Mouse (Mus musculus): Measurements from ENCODE around the gene 1810009A15Rik. TPM values are rescaled to one million over a fixed set of nuclear protein-coding genes. Genes with fewer than 3 reads are reported as not detected.

The 1810009A15Rik gene
- polyA plus RNA-seq, 1 experiment from 2014 or later = 53.9 TPM

- Histone ChIP-seq H3K27ac (replicated peaks) (no peak overlapping the region), H3K36me3 (peaks cover 96% of the 10 kb centered on the region), H3K27me3 (no peaks in the 10 kb centered on the region), H3K4me1 (no peaks in the 10 kb centered on the region), H3K4me2 (replicated peaks) (no peak overlapping the region), H3K9ac (replicated peaks) (no peak overlapping the region), H3K9me3 (no peaks in the 10 kb centered on the region), H3K4me3 (no peak overlapping the region)
- WGBS = 93% methylated on average over 6 of the region's 6 CpGs
- no peak for ATAC-seq (replicated peaks)
Measured at GRCm38 (mm10) chr19:8908531-8908930, 19.9 kb downstream of the 1810009A15Rik start.

GRCm38 (mm10) chr19:8911810-8912209, 23.2 kb downstream of the 1810009A15Rik start:
- Histone ChIP-seq H3K4me1 (no peaks in the 10 kb centered on the region), H3K9me3 (no peaks in the 10 kb centered on the region), H3K4me2 (replicated peaks) (no peak overlapping the region), H3K27me3 (no peaks in the 10 kb centered on the region), H3K4me3 (no peak overlapping the region), H3K36me3 (peaks cover 98% of the 10 kb centered on the region), H3K27ac (replicated peaks) (no peak overlapping the region), H3K9ac (replicated peaks) (no peak overlapping the region)
- no peak for ATAC-seq (replicated peaks)
- 87% methylated on average over 5 of the region's 5 CpGs for WGBS

- Histone ChIP-seq H3K9me3 (no peaks in the 10 kb centered on the region), H3K27ac (replicated peaks) (no peak overlapping the region), H3K4me1 (no peaks in the 10 kb centered on the region), H3K36me3 (peaks cover 77% of the 10 kb centered on the region), H3K4me2 (replicated peaks) (no peak overlapping the region), H3K9ac (replicated peaks) (no peak overlapping the region), H3K4me3 (no peak overlapping the region), H3K27me3 (no peaks in the 10 kb centered on the region)
- 95% methylated on average over 3 of the region's 3 CpGs for WGBS
- no peak for ATAC-seq (replicated peaks)
Measured at GRCm38 (mm10) chr19:8914212-8914611, 25.6 kb downstream of the 1810009A15Rik start.

GRCm38 (mm10) chr19:8919000-8919399, 30.3 kb downstream of the 1810009A15Rik start:
- 95% methylated on average over 3 of the region's 3 CpGs for WGBS

GRCm38 (mm10) chr19:8919684-8920072, 31.0 kb downstream of the 1810009A15Rik start:
- ATAC-seq (replicated peaks) = 0 out of 2 replicates have a peak, but pooled peaks have one; percentile 10
- 68% methylated on average over 6 of the region's 6 CpGs for WGBS
- H3K27ac ChIP-seq (replicated peaks) = peak overlapping the region; percentile 85
- no peaks in the 10 kb centered on the region for H3K9me3 ChIP-seq
- peaks cover 26% of the 10 kb centered on the region for H3K36me3 ChIP-seq
- H3K9ac ChIP-seq (replicated peaks) = peak overlapping the region; percentile 81
- H3K4me3 ChIP-seq = peak overlapping the region; percentile 74
- H3K4me2 ChIP-seq (replicated peaks) = peak overlapping the region; percentile 68
- H3K27me3 ChIP-seq = no peaks in the 10 kb centered on the region
- H3K4me1 ChIP-seq = peaks cover 18% of the 10 kb centered on the region

More at GRCm38 (mm10) chr19:8919000-8919399, 30.3 kb downstream of the 1810009A15Rik start:
- no peak overlapping the region for H3K4me3 ChIP-seq
- H3K36me3 ChIP-seq = peaks cover 29% of the 10 kb centered on the region
- peaks cover 18% of the 10 kb centered on the region for H3K4me1 ChIP-seq
- no peaks in the 10 kb centered on the region for H3K9me3 ChIP-seq
- H3K9ac ChIP-seq (replicated peaks) = no peak overlapping the region
- ATAC-seq (replicated peaks) = no peak
- H3K27me3 ChIP-seq = no peaks in the 10 kb centered on the region
- H3K4me2 ChIP-seq (replicated peaks) = no peak overlapping the region
- H3K27ac ChIP-seq (replicated peaks) = no peak overlapping the region

GRCm38 (mm10) chr19:8920073-8920736, 31.6 kb downstream of the 1810009A15Rik start, which contains the start of gene B3gat3:
Gene B3gat3, plus strand, starts transcription at chr19:8920374.
- no peaks in the 10 kb centered on the region for H3K9me3 ChIP-seq
- peak; percentile 98 for ATAC-seq (replicated peaks)
- peak within 1 kb of the TSS; percentile 85 for H3K27ac ChIP-seq (replicated peaks)
- H3K27me3 ChIP-seq = no peaks in the 10 kb centered on the region
- H3K36me3 ChIP-seq = peaks cover 21% of the 10 kb centered on the region
- peak within 1 kb of the TSS; percentile 81 for H3K9ac ChIP-seq (replicated peaks)
- WGBS = 2% methylated on average over 50 of the region's 50 CpGs
- H3K4me3 ChIP-seq = peak within 1 kb of the TSS; percentile 74
- peak within 1 kb of the TSS; percentile 68 for H3K4me2 ChIP-seq (replicated peaks)
- H3K4me1 ChIP-seq = peaks cover 18% of the 10 kb centered on the region

- Histone ChIP-seq H3K4me2 (replicated peaks) (peak overlapping the region; percentile 68), H3K27me3 (no peaks in the 10 kb centered on the region), H3K27ac (replicated peaks) (peak overlapping the region; percentile 85), H3K9me3 (no peaks in the 10 kb centered on the region), H3K4me1 (peaks cover 18% of the 10 kb centered on the region), H3K9ac (replicated peaks) (peak overlapping the region; percentile 81), H3K4me3 (peak overlapping the region; percentile 74), H3K36me3 (peaks cover 19% of the 10 kb centered on the region)
- under 1% methylated on average over 6 of the region's 6 CpGs for WGBS
- ATAC-seq (replicated peaks) = no peak; the same call in 1 of the 2 replicates
Measured at GRCm38 (mm10) chr19:8920836-8921291, 32.2 kb downstream of the 1810009A15Rik start.

- no peak for ATAC-seq (replicated peaks)
- Histone ChIP-seq H3K4me2 (replicated peaks) (0 out of 2 replicates have a peak overlapping the region, but pooled peaks have one; percentile 8), H3K4me3 (peak overlapping the region; percentile 74), H3K27me3 (no peaks in the 10 kb centered on the region), H3K27ac (replicated peaks) (no peak overlapping the region), H3K4me1 (peaks cover 18% of the 10 kb centered on the region), H3K9me3 (no peaks in the 10 kb centered on the region), H3K36me3 (peaks cover 21% of the 10 kb centered on the region), H3K9ac (replicated peaks) (no peak overlapping the region)
- 84% methylated on average over 9 of the region's 9 CpGs for WGBS
Measured at GRCm38 (mm10) chr19:8921741-8922140, 33.1 kb downstream of the 1810009A15Rik start.

- Histone ChIP-seq H3K36me3 (peaks cover 28% of the 10 kb centered on the region), H3K4me3 (no peak overlapping the region), H3K27ac (replicated peaks) (no peak overlapping the region), H3K4me2 (replicated peaks) (no peak overlapping the region), H3K9ac (replicated peaks) (no peak overlapping the region), H3K4me1 (peaks cover 18% of the 10 kb centered on the region), H3K9me3 (no peaks in the 10 kb centered on the region), H3K27me3 (no peaks in the 10 kb centered on the region)
- ATAC-seq (replicated peaks) = no peak
- WGBS = 91% methylated on average over 2 of the region's 2 CpGs
Measured at GRCm38 (mm10) chr19:8926766-8927165, 38.1 kb downstream of the 1810009A15Rik start.

- 92% methylated on average over 12 of the region's 12 CpGs for WGBS
- ATAC-seq (replicated peaks) = no peak
- Histone ChIP-seq H3K36me3 (peaks cover 28% of the 10 kb centered on the region), H3K4me2 (replicated peaks) (no peak overlapping the region), H3K9me3 (no peaks in the 10 kb centered on the region), H3K4me3 (no peak overlapping the region), H3K27ac (replicated peaks) (no peak overlapping the region), H3K9ac (replicated peaks) (no peak overlapping the region), H3K27me3 (no peaks in the 10 kb centered on the region), H3K4me1 (peaks cover 16% of the 10 kb centered on the region)
Measured at GRCm38 (mm10) chr19:8927891-8928525, 39.4 kb downstream of the 1810009A15Rik start.

GRCm38 (mm10) chr19:8928689-8929223, 40.1 kb downstream of the 1810009A15Rik start:
- Histone ChIP-seq H3K9ac (replicated peaks) (peak overlapping the region; percentile 59), H3K36me3 (peaks cover 28% of the 10 kb centered on the region), H3K4me2 (replicated peaks) (peak overlapping the region; percentile 67), H3K4me1 (peaks cover 16% of the 10 kb centered on the region), H3K4me3 (peak overlapping the region; percentile 50), H3K9me3 (no peaks in the 10 kb centered on the region), H3K27me3 (no peaks in the 10 kb centered on the region), H3K27ac (replicated peaks) (0 out of 2 replicates have a peak overlapping the region, but pooled peaks have one; percentile 12)
- peak; percentile 33; the same call in 1 of the 2 replicates for ATAC-seq (replicated peaks)
- 11% methylated on average over 16 of the region's 16 CpGs for whole genome bisulfite sequencing

Measured in forebrain, embryonic 15.5 days (tissue).